Mouse (Mus musculus) midbrain, embryonic 16.5 days (tissue): ENCODE measurements around the gene Lpcat3. TPM values are rescaled to one million over a fixed set of nuclear protein-coding genes. Genes with fewer than 3 reads are reported as not detected.

Experiments
- ATAC-seq: fragments of 200-750 bp; cut with Nextera tagmentation; 2 replicates; pipeline ENCODE4 v1.8.0; 2017; ENCODE audit warnings: moderate TSS enrichment
- H3K27ac ChIP-seq: fragments of 300-500 bp; sonication (generic); 2 replicates; pipeline ENCODE4 v1.5.1; 2014; ENCODE audit warnings: mild to moderate bottlenecking, low read length, mixed read lengths
- H3K27me3 ChIP-seq: fragments of 300-500 bp; sonication (generic); 2 replicates; pipeline ENCODE4 v1.6.1; 2014; ENCODE audit warnings: low read depth, low read length, mixed read lengths; ENCODE audit not compliant: control insufficient read depth, insufficient read depth
- H3K36me3 ChIP-seq: fragments of 300-500 bp; sonication (generic); 2 replicates; pipeline ENCODE4 v1.6.1; 2014; ENCODE audit warnings: mild to moderate bottlenecking, low read length, moderate library complexity, mixed read lengths; ENCODE audit not compliant: control insufficient read depth, insufficient read depth
- H3K4me1 ChIP-seq: fragments of 300-500 bp; sonication (generic); 2 replicates; pipeline ENCODE4 v1.6.1; 2014; ENCODE audit warnings: mild to moderate bottlenecking, low read length, mixed read lengths; ENCODE audit not compliant: control insufficient read depth, insufficient read depth
- H3K4me2 ChIP-seq: fragments of 300-500 bp; sonication (generic); 2 replicates; pipeline ENCODE4 v1.6.1; 2014; ENCODE audit warnings: mild to moderate bottlenecking, low read length, mixed read lengths
- H3K4me3 ChIP-seq: fragments of 300-500 bp; sonication (generic); 2 replicates; pipeline ENCODE4 v1.5.1; 2014; ENCODE audit warnings: low read depth, mild to moderate bottlenecking, low read length, moderate library complexity, mixed read lengths
- H3K9ac ChIP-seq: fragments of 300-500 bp; sonication (generic); 2 replicates; pipeline ENCODE4 v1.6.1; 2014; ENCODE audit warnings: low read depth, low read length, mixed read lengths
- H3K9me3 ChIP-seq: fragments of 300-500 bp; sonication (generic); replicated peaks from 2 replicates; pipeline ENCODE4 v1.6.1; 2014; ENCODE audit warnings: mild to moderate bottlenecking, low read length, mixed read lengths; ENCODE audit not compliant: control insufficient read depth, poor library complexity, severe bottlenecking
- WGBS: fragments of 180-500 bp; shearing (Covaris S2); extraction: QIAGEN DNeasy Blood & Tissue Kit; methylation state at CpG from one replicate; pipeline ENCODE4 v1.1.7; 2014; 5-methylcytosine and 5-hydroxymethylcytosine counted together
- polyA plus RNA-seq: library from polyadenylated mRNA; unstranded; fragments of >200 nt; fragmentation: Nextera tagmentation; extraction: Ambion mirVana; gene quantifications from 2 replicates; pipeline ENCODE4 v1.2.1, GENCODE M21; 2015

Lpcat3 gene
- polyA plus RNA-seq, 1 experiment from 2014 or later = 43.8 TPM

GRCm38 (mm10) chr6:124723541-124723940 is 60.7 kb downstream of the Lpcat3 start:
- Histone ChIP-seq H3K4me3 (no peak overlapping the region), H3K27me3 (no peaks in the 10 kb centered on the region), H3K4me2 (no peak overlapping the region), H3K4me1 (no peaks in the 10 kb centered on the region), H3K27ac (no peak overlapping the region), H3K9ac (no peak overlapping the region), H3K36me3 (no peaks in the 10 kb centered on the region), H3K9me3 (no peaks in the 10 kb centered on the region)
- whole genome bisulfite sequencing = 88% methylated on average over 8 of the region's 8 CpGs
- ATAC-seq = no peak

GRCm38 (mm10) chr6:124724472-124724871 is 61.6 kb downstream of the Lpcat3 start:
- WGBS = 89% methylated on average over 10 of the region's 10 CpGs
- H3K36me3 ChIP-seq = no peaks in the 10 kb centered on the region

GRCm38 (mm10) chr6:124728621-124729020 is 65.8 kb downstream of the Lpcat3 start:
- Histone ChIP-seq H3K9ac (no peak overlapping the region), H3K4me2 (no peak overlapping the region), H3K36me3 (no peaks in the 10 kb centered on the region), H3K9me3 (no peaks in the 10 kb centered on the region), H3K27ac (no peak overlapping the region), H3K27me3 (no peaks in the 10 kb centered on the region), H3K4me1 (no peaks in the 10 kb centered on the region), H3K4me3 (no peak overlapping the region)
- ATAC-seq = no peak
- 89% methylated on average over 10 of the region's 10 CpGs for WGBS

More at GRCm38 (mm10) chr6:124724472-124724871, 61.6 kb downstream of the Lpcat3 start:
- H3K27me3 ChIP-seq = no peaks in the 10 kb centered on the region
- ATAC-seq = no peak
- no peak overlapping the region for H3K4me2 ChIP-seq
- no peak overlapping the region for H3K9ac ChIP-seq
- H3K27ac ChIP-seq = no peak overlapping the region
- H3K4me3 ChIP-seq = no peak overlapping the region
- no peaks in the 10 kb centered on the region for H3K4me1 ChIP-seq
- H3K9me3 ChIP-seq = no peaks in the 10 kb centered on the region

GRCm38 (mm10) chr6:124729850-124730705 is 67.3 kb downstream of the Lpcat3 start:
- H3K4me3 ChIP-seq = no peak overlapping the region
- no peaks in the 10 kb centered on the region for H3K9me3 ChIP-seq
- no peak overlapping the region for H3K27ac ChIP-seq
- H3K27me3 ChIP-seq = no peaks in the 10 kb centered on the region
- ATAC-seq = no peak
- no peaks in the 10 kb centered on the region for H3K4me1 ChIP-seq
- H3K4me2 ChIP-seq = no peak overlapping the region
- no peaks in the 10 kb centered on the region for H3K36me3 ChIP-seq
- H3K9ac ChIP-seq = no peak overlapping the region
- 89% methylated on average over 8 of the region's 8 CpGs for WGBS

- no peak overlapping the region for H3K4me3 ChIP-seq
- no peak overlapping the region for H3K4me2 ChIP-seq
- no peaks in the 10 kb centered on the region for H3K27me3 ChIP-seq
- no peak for ATAC-seq
- H3K9ac ChIP-seq = no peak overlapping the region
- H3K27ac ChIP-seq = no peak overlapping the region
- no peaks in the 10 kb centered on the region for H3K36me3 ChIP-seq
- 87% methylated on average over 7 of the region's 7 CpGs for WGBS
- H3K9me3 ChIP-seq = no peaks in the 10 kb centered on the region
- H3K4me1 ChIP-seq = no peaks in the 10 kb centered on the region
Observed at GRCm38 (mm10) chr6:124731038-124731437, 68.2 kb downstream of the Lpcat3 start.

- Histone ChIP-seq H3K27ac (no peak overlapping the region), H3K4me2 (no peak overlapping the region), H3K9ac (no peak overlapping the region), H3K27me3 (no peaks in the 10 kb centered on the region), H3K4me1 (no peaks in the 10 kb centered on the region), H3K36me3 (no peaks in the 10 kb centered on the region), H3K4me3 (no peak overlapping the region), H3K9me3 (no peaks in the 10 kb centered on the region)
- ATAC-seq = no peak
- WGBS = 59% methylated on average over 18 of the region's 19 CpGs
Observed at GRCm38 (mm10) chr6:124732476-124733370, 69.9 kb downstream of the Lpcat3 start.

GRCm38 (mm10) chr6:124734417-124734816 is 71.6 kb downstream of the Lpcat3 start:
- ATAC-seq = no peak
- 88% methylated on average over 3 of the region's 3 CpGs for WGBS
- Histone ChIP-seq H3K27me3 (no peaks in the 10 kb centered on the region), H3K27ac (no peak overlapping the region), H3K4me2 (no peak overlapping the region), H3K4me1 (peaks cover 10% of the 10 kb centered on the region), H3K9me3 (no peaks in the 10 kb centered on the region), H3K9ac (no peak overlapping the region), H3K36me3 (no peaks in the 10 kb centered on the region), H3K4me3 (no peak overlapping the region)

GRCm38 (mm10) chr6:124737040-124737439 is 74.2 kb downstream of the Lpcat3 start:
- peaks cover 24% of the 10 kb centered on the region for H3K4me1 ChIP-seq
- WGBS = 93% methylated on average over 11 of the region's 11 CpGs

More at GRCm38 (mm10) chr6:124737040-124737439, 74.2 kb downstream of the Lpcat3 start:
- Histone ChIP-seq H3K4me3 (no peak overlapping the region), H3K4me2 (no peak overlapping the region), H3K9ac (no peak overlapping the region), H3K36me3 (no peaks in the 10 kb centered on the region), H3K9me3 (no peaks in the 10 kb centered on the region), H3K27me3 (no peaks in the 10 kb centered on the region), H3K27ac (no peak overlapping the region)
- ATAC-seq = no peak
